Mouse (Mus musculus) large intestine, adult 2 months (tissue): ENCODE results near the gene Fgfr2. TPM values are rescaled to one million over a fixed set of nuclear protein-coding genes. Genes with fewer than 3 reads are reported as not detected.

Experiments
- DNase-seq: peaks from one replicate; pipeline ENCODE4 v3.0.0-alpha.2; 2012; ENCODE audit warnings: low read depth, low spot score
- WGBS: fragments of 180-500 bp; shearing (Covaris S2); methylation state at CpG from one replicate; pipeline ENCODE4 v1.1.7; 2018; 5-methylcytosine and 5-hydroxymethylcytosine counted together
- polyA plus RNA-seq: library from polyadenylated mRNA; depleted of rRNA; stranded (reverse); fragments of >200 nt; gene quantifications from 2 replicates; pipeline ENCODE4 v1.2.3, GENCODE M21; 2012

The Fgfr2 gene
- polyA plus RNA-seq, 1 experiment = 35.0 TPM

DNA sequence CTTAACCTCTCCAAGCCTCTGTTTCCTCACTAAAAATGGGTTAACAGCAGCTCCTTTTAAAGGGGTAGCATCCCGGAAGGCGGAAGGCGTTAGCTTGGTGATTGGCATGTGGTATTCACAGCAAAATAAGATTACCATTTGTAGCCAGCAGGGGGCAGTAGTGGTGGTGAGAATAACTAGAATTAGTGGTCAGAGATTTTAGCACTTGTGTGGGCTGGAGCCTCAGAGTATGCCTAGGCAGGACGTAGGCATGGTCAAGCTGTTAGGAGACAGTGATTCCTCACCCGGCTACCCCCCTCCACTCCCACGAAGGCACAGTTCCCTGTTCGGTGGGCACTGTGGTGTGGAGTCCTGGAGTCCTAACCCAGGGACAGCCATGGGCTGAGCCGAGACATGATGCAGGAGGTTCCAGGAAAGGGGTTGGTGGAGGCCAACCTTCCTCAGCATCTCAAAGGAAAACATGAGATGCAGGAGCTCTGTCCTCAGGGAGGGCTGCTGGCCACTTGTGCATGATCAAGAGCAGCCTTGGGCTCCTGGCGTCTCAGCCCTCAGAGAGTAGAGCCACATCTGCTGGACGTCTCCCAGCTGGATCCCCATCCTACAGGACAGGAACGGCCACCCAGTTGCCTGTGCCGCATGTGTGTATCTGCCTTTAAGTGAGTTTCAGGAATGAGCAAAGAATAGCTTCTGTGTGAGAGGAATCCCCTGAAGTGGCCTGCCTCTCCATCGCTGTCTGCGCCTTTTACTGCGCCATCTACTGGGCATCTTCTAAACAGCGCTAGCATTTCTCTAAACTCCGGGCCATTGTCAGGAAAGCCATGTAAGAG, 2360.9 kb downstream of the Fgfr2 start:
- WGBS = 36% methylated on average over 17 of the region's 17 CpGs
- DNase-seq = peak; percentile 35

DNA sequence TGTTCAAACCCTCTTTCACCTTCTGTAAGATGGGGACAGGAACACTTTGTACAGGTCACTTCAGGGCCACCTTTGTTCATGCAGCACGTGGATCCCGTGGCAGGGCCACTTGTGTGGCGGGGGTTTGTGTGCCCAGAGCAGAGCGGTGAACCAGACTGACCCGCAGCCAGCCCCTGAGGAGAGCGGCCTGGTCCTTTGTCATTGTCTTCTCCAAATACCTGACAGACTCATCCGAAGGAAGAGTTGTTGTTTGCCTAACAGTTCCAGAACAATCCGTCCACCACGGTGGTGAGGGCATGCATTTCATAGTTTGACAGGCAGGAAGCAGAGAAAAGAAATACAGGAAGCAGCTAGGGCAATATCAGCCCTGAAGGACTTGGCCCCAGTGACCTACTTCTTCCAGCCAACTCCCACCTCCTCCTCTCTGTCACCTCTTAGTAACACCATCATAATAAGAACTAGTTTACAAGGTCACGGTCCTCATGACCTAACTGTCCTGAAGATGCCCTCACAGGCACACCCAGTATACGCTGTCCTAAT, 2365.8 kb downstream of the Fgfr2 start:
- WGBS = 84% methylated on average over 11 of the region's 11 CpGs
- DNase-seq = no peak

GRCm38 (mm10) chr7:130756343-130756835, 2366.8 kb downstream of the Fgfr2 start:
- DNase-seq = no peak
- WGBS = 83% methylated on average over 7 of the region's 7 CpGs

- DNase-seq = no peak
- 91% methylated on average over 2 of the region's 2 CpGs for WGBS
Measured at GRCm38 (mm10) chr7:130754790-130755189, 2368.4 kb downstream of the Fgfr2 start.

- 87% methylated on average over 9 of the region's 9 CpGs for WGBS
- no peak for DNase-seq
Measured at GRCm38 (mm10) chr7:130751678-130752077, 2371.5 kb downstream of the Fgfr2 start.

- no peak for DNase-seq
- 89% methylated on average over 17 of the region's 17 CpGs for WGBS
Measured at GRCm38 (mm10) chr7:130750752-130751490, 2372.2 kb downstream of the Fgfr2 start.

- 93% methylated on average over 4 of the region's 4 CpGs for WGBS
- no peak for DNase-seq
Measured at GRCm38 (mm10) chr7:130749165-130749564, 2374.0 kb downstream of the Fgfr2 start.

- DNase-seq = no peak
- WGBS = 88% methylated on average over 9 of the region's 9 CpGs
Measured at GRCm38 (mm10) chr7:130743239-130744025, 2379.7 kb downstream of the Fgfr2 start.

DNA sequence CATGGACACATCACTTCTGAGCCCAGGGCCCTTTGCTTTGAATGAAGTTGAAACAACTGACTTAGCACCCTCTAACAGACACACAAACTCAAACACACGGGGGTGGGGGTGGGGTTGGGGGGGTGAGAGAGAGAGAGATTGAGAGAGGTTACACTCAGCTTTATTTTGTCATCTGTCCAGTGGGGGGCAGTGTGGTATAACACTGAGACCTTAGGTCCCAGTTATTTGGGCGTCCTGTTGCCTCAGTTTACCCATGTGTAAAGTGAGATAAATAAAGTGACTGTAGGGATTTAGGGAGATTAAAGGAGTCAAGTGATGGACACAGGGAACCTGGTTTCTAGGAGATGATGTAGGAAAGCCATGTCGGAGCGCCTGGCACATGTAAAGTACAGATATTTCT, 2382.1 kb downstream of the Fgfr2 start:
- WGBS = 86% methylated on average over 4 of the region's 4 CpGs
- DNase-seq = no peak

DNA sequence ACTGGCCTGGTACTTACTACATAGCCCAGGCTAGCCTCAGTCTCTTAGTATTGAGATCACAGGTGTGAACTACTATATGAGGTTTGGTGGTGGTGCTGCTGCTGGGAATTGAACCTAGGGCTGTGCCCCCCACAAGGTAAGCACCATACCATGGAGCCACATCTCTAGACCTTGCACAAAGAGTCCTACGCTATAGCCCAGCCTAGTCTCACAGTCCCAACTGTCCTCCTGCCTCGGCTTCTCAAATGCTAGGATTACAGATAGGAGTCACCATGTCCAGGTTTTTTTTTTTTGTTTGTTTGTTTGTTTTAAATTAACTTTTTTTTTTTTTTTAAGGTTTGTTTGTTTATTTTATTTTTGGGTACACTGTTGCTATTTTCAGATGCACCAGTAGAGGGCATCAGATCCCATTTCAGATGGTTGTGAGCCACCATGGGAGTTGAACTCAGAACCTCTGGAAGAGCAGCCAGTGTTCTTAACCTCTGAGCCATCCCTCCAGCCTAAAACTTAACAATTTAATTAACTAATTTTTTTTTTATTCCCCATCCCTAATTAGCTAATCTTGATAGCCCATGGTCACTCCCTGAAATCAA, 2388.9 kb downstream of the Fgfr2 start:
- WGBS = 100% methylated on average over 2 of the region's 2 CpGs
- DNase-seq = no peak

DNA sequence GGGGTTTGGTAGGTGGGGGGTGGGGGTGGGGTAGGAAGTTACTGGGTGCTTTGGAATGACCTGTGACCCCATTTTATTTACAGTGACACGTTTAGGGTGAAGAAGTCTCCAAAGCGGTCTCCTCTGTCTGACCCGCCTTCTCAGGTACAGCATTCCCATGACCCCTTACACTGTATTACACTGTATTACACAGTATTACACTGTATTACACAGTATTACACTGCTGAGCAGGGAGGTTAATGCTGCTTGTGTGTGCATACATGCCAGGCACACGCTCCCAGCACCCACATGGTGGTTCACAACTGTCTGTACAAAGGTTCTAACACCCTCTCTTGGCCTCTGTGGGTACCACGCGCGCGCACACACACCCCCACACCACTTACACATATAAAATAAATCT, 2389.7 kb downstream of the Fgfr2 start:
- no peak for DNase-seq
- 91% methylated on average over 8 of the region's 8 CpGs for WGBS

DNA sequence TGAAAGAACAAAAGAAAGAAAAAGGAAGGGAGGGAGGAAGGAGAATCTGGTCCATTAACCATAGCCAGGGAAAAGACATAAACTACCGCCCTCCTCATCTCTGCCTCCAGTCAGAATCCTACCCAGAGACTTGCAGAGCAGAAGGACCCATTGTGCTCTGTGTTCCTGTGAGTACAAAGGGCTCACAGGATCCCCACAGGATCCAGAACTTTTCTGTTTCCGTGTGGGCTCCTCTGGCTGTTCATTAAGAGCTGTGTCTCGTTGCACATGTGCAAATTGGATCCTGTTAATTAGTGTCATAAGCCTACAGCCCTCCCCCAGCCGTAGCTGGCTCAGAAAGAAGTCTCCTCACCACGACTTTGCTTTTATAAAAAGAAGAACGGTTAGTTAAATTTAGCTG, 2390.2 kb downstream of the Fgfr2 start:
- 73% methylated on average over 6 of the region's 6 CpGs for WGBS
- no peak for DNase-seq

DNA sequence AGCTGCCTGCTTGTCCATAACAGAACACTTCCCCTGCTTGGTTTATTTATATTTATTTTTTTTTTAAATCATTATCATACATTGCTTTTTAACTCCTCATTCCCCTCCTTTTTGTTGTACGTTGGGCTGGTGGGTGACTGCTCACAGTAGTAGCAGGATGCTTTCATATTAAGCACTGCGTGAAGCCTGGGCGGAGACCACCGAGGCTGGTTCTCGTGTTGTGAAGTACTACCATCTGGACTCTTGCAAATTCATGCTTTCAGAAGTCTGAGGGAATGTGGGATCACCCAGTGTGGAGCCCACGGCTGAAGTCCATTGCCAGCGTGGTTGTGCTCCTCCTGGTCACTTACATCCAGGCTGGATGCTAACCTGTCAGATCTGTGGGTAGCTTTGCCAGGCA, 2391.4 kb downstream of the Fgfr2 start:
- no peak for DNase-seq
- 84% methylated on average over 7 of the region's 7 CpGs for WGBS

GRCm38 (mm10) chr7:130727560-130727959, 2395.6 kb downstream of the Fgfr2 start:
- WGBS = 41% methylated on average over 4 of the region's 4 CpGs
- no peak for DNase-seq

GRCm38 (mm10) chr7:130726724-130727422, 2396.3 kb downstream of the Fgfr2 start:
- WGBS = 32% methylated on average over 8 of the region's 8 CpGs
- DNase-seq = no peak

GRCm38 (mm10) chr7:130726185-130726584, 2397.0 kb downstream of the Fgfr2 start:
- DNase-seq = no peak
- 58% methylated on average over 3 of the region's 3 CpGs for WGBS

- no peak for DNase-seq
- 76% methylated on average over 9 of the region's 9 CpGs for WGBS
Measured at GRCm38 (mm10) chr7:130720646-130721335, 2402.4 kb downstream of the Fgfr2 start.

- no peak for DNase-seq
- 24% methylated on average over 16 of the region's 16 CpGs for WGBS
Measured at GRCm38 (mm10) chr7:130719931-130720598, 2403.1 kb downstream of the Fgfr2 start.
